Mouse (Mus musculus): ENCODE measurements at regions not wholly inside any gene's neighbourhood (a gene's known extent, or its start where the extent isn't known, plus 50 kb on each side); places are given as distances from the start of the nearest gene placed in this dataset.

DNA sequence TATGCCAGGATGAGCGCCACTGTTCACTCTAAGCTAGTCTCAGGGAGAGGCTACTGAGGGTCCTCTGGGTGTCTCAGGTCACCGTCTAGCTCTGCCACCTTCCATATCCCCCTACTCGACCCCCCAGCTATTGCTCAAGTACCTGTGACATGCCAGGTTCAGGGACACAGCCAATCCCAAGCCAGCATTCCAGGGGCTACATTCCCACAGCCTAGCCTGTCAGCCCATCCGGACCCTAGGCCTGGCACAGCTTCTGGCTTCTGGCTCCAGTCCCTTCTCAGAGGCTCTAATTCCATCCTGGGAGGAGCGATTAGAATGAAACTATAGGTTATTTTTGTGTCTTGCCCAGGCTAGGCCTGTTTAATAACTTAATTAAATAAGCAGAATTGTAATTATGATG, 105.2 kb downstream of the 1810010D01Rik start:
- H3K4me1 ChIP-seq (ENCODE audit: control insufficient read depth in 1 of 2, insufficient read depth in 2 of 2, low read length in 2 of 2): no peaks in the 10 kb centered on the region
- TF ChIP-seq CHD1 (IDR thresholded peaks at IDR 0.05; ENCODE audit: low read depth, low read length) (no peak), NELFE (IDR thresholded peaks at IDR 0.05; ENCODE audit: low read depth, low read length) (no peak), RAD21 (IDR thresholded peaks at IDR 0.05; ENCODE audit: low read depth, low read length) (no peak), MYB (IDR thresholded peaks at IDR 0.05; ENCODE audit: low read depth, low read length) (no peak), BHLHE40 (IDR thresholded peaks at IDR 0.05; ENCODE audit: borderline replicate concordance, low read depth, low read length) (no peak), TBP (IDR thresholded peaks at IDR 0.05; ENCODE audit: low read depth, low read length) (no peak), HCFC1 (IDR thresholded peaks at IDR 0.05; ENCODE audit: low read depth, low read length) (no peak), MEF2A (IDR thresholded peaks at IDR 0.05; ENCODE audit: extremely low read depth, insufficient replicate concordance, low read depth, low read length, poor library complexity, severe bottlenecking) (no peak), USF1 (IDR thresholded peaks at IDR 0.05; ENCODE audit: low read depth, low read length) (no peak), JUND (IDR thresholded peaks at IDR 0.05; ENCODE audit: low read depth, low read length) (no peak), ZMIZ1 (IDR thresholded peaks at IDR 0.05; ENCODE audit: low read depth, low read length) (no peak)

GRCm38 (mm10) chr7:145102216-145102615, 105.7 kb downstream of the 1810010D01Rik start:
- no peak overlapping the region for H3K27ac ChIP-seq (ENCODE audit: control insufficient read depth, low read depth, low read length)
- H3K4me3 ChIP-seq (ENCODE audit: control insufficient read depth in 1 of 2, insufficient read depth in 1 of 2, low read depth in 2 of 2, low read length in 2 of 2): no peak overlapping the region
- no peaks in the 10 kb centered on the region for H3K27me3 ChIP-seq (ENCODE audit: control insufficient read depth in 1 of 2, insufficient read depth in 2 of 2, low read length in 2 of 2)
- H3K79me2 ChIP-seq (ENCODE audit: control insufficient read depth, insufficient read depth, low read length, poor library complexity): no peaks in the 10 kb centered on the region
- no peaks in the 10 kb centered on the region for H3K4me1 ChIP-seq (ENCODE audit: control insufficient read depth in 1 of 2, insufficient read depth in 2 of 2, low read length in 2 of 2)
- no peaks in the 10 kb centered on the region for H3K36me3 ChIP-seq (ENCODE audit: control insufficient read depth in 1 of 2, insufficient read depth in 2 of 2, low read length in 2 of 2)
- TF ChIP-seq HCFC1 (IDR thresholded peaks at IDR 0.05; ENCODE audit: low read depth, low read length): no peak
- no peak for TF ChIP-seq KAT2A (conservative IDR thresholded peaks at IDR 0.05; ENCODE audit: low read depth, low read length)
- TF ChIP-seq TBP (IDR thresholded peaks at IDR 0.05; ENCODE audit: low read depth, low read length): no peak
- H3K9ac ChIP-seq (ENCODE audit: control insufficient read depth, low read depth, low read length, poor library complexity, severe bottlenecking): no peak overlapping the region
- H3K9me3 ChIP-seq (replicated peaks; ENCODE audit: insufficient read depth, low read length): no peaks in the 10 kb centered on the region
- DNase-seq (ENCODE audit: low read depth, low spot score): no peak

More for the DNA sequence above, 105.2 kb downstream of the 1810010D01Rik start:
- no peaks in the 10 kb centered on the region for H3K9me3 ChIP-seq (replicated peaks; ENCODE audit: insufficient read depth, low read length)
- H3K27me3 ChIP-seq (ENCODE audit: control insufficient read depth in 1 of 2, insufficient read depth in 2 of 2, low read length in 2 of 2): no peaks in the 10 kb centered on the region
- no peaks in the 10 kb centered on the region for H3K36me3 ChIP-seq (ENCODE audit: control insufficient read depth in 1 of 2, insufficient read depth in 2 of 2, low read length in 2 of 2)
- H3K4me3 ChIP-seq (ENCODE audit: control insufficient read depth in 1 of 2, insufficient read depth in 1 of 2, low read depth in 2 of 2, low read length in 2 of 2): no peak overlapping the region
- no peak overlapping the region for H3K9ac ChIP-seq (ENCODE audit: control insufficient read depth, low read depth, low read length, poor library complexity, severe bottlenecking)
- no peak overlapping the region for H3K27ac ChIP-seq (ENCODE audit: control insufficient read depth, low read depth, low read length)
- H3K79me2 ChIP-seq (ENCODE audit: control insufficient read depth, insufficient read depth, low read length, poor library complexity): no peaks in the 10 kb centered on the region
- no peak for DNase-seq (ENCODE audit: low read depth, low spot score)

DNA sequence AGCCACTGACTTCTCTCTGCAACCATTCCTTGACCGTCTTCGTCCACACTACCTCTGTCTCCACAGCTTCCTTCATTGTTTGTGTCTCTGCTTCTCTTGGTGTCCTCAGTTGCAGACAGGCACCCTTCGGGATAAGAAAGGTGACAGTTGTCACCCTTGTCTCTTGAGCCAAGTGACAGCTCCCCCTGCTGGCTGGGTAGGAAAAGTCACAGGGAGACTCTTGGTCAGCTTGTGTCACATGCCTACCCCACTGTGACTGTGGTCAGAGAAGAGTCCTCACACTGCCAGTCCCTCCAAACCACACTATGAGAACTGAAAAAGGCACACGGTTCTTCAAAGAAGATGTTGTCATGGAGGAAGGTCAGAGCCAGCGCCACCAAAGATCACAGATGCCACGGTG, 109.6 kb downstream of the 1810010D01Rik start:
- no peaks in the 10 kb centered on the region for H3K4me1 ChIP-seq (ENCODE audit: control insufficient read depth in 1 of 2, insufficient read depth in 2 of 2, low read length in 2 of 2)
- no peak overlapping the region for H3K27ac ChIP-seq (ENCODE audit: control insufficient read depth, low read depth, low read length)
- H3K27me3 ChIP-seq (ENCODE audit: control insufficient read depth in 1 of 2, insufficient read depth in 2 of 2, low read length in 2 of 2): no peaks in the 10 kb centered on the region
- no peaks in the 10 kb centered on the region for H3K9me3 ChIP-seq (replicated peaks; ENCODE audit: insufficient read depth, low read length)
- no peak overlapping the region for H3K9ac ChIP-seq (ENCODE audit: control insufficient read depth, low read depth, low read length, poor library complexity, severe bottlenecking)
- DNase-seq (ENCODE audit: low read depth, low spot score): no peak
- no peaks in the 10 kb centered on the region for H3K36me3 ChIP-seq (ENCODE audit: control insufficient read depth in 1 of 2, insufficient read depth in 2 of 2, low read length in 2 of 2)
- H3K4me3 ChIP-seq (ENCODE audit: control insufficient read depth in 1 of 2, insufficient read depth in 1 of 2, low read depth in 2 of 2, low read length in 2 of 2): no peak overlapping the region
- TF ChIP-seq MYC (IDR thresholded peaks at IDR 0.05; ENCODE audit: low read depth, low read length) (no peak), SIN3A (IDR thresholded peaks at IDR 0.05; ENCODE audit: low read length) (no peak), GATA1 (IDR thresholded peaks at IDR 0.05; ENCODE audit: low read depth, low read length) (no peak), USF1 (IDR thresholded peaks at IDR 0.05; ENCODE audit: low read depth, low read length) (no peak), JUND (IDR thresholded peaks at IDR 0.05; ENCODE audit: low read depth, low read length) (no peak), POLR2AphosphoS5 (IDR thresholded peaks at IDR 0.05; ENCODE audit: borderline replicate concordance, low read depth, low read length) (no peak), ZNF384 (IDR thresholded peaks at IDR 0.05; ENCODE audit: low read depth, low read length) (no peak), BHLHE40 (IDR thresholded peaks at IDR 0.05; ENCODE audit: borderline replicate concordance, low read depth, low read length) (no peak), NRF1 (IDR thresholded peaks at IDR 0.05; ENCODE audit: insufficient read depth, low read depth, low read length, poor library complexity, severe bottlenecking) (no peak)
- H3K79me2 ChIP-seq (ENCODE audit: control insufficient read depth, insufficient read depth, low read length, poor library complexity): no peaks in the 10 kb centered on the region
